Mouse (Mus musculus) layer of hippocampus, adult 6 months (tissue): ENCODE data around the gene Zbtb25. TPM values are rescaled to one million over a fixed set of nuclear protein-coding genes. Genes with fewer than 3 reads are reported as not detected.

Source experiments
- long read RNA-seq, 2 experiments: library from polyadenylated mRNA; unstranded; transcript quantifications; one replicate each; pipeline ENCODE4 v2.0.0; 2019 to 2020
- polyA plus RNA-seq: library from polyadenylated mRNA; unstranded; fragments of <200 nt; fragmentation: Nextera tagmentation; gene quantifications from 2 replicates; pipeline ENCODE4 v1.2.3, GENCODE M21; 2021

Zbtb25 gene
- 10.0 and 11.4 TPM in 2 replicates for polyA plus RNA-seq
- long read RNA-seq, experiment 1, transcript Zbtb25-201 (3 exons, 1,681 nt): major isoform, 8 of 20 reads
- long read RNA-seq, experiment 1, partial matches to known transcripts: 1 of 20 reads
- long read RNA-seq, experiment 1, other reads (novel, unspliced or antisense): 8 of 20 reads
- long read RNA-seq, experiment 2, transcript Zbtb25-204 (3 exons, 1,672 nt): major isoform, 11 of 41 reads
- long read RNA-seq, experiment 2, partial matches to known transcripts: 1 of 41 reads
- long read RNA-seq, experiment 2, other reads (novel, unspliced or antisense): 27 of 41 reads

DNA sequence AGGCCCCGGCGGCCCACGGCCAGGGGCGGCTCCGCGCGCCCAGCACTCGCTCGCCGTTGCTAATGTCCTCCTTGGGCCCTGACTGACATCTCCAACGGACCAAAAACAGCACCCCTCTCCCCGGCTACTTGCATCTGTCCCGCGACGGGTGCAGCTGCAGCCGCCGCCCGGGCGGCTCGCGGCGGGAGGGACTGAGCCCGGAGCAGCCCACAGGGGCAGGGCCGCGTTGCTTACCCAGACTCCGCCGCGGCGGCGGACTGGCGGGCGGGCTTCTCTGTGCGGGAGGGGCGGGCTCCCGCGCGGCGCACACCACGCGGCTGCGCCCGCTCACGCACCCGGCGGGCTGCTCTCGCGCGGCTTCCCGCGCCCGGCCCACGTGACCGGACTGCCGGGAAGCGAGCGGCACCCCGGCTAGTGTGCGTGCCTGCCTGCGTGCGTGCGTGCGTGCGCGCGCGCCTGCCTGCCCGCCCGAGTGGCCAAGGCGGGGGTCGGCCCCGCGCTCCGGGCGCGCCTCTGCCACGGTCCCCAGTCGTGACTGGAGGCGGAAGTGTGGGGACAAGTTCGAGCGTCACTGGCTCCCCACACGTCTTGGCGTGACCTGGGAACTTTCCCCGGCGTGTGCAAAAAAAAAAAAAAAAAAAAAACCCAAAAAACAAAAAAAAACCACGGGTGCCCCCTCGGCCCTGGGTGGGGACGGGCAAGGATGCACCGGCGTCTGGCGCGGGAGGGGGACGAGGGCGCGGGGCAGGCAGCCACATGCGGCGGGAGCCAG is at the start of gene Zbtb25:
Zbtb25 (minus strand) TSS at position 397 of the 772 bp plus-strand sequence.

GRCm38 (mm10) chr12:76417433-76417854 is 48.0 kb upstream of the Zbtb25 start, which contains the start of gene Ppp1r36:
TSS of gene Ppp1r36 (plus strand) at chr12:76417538.

DNA sequence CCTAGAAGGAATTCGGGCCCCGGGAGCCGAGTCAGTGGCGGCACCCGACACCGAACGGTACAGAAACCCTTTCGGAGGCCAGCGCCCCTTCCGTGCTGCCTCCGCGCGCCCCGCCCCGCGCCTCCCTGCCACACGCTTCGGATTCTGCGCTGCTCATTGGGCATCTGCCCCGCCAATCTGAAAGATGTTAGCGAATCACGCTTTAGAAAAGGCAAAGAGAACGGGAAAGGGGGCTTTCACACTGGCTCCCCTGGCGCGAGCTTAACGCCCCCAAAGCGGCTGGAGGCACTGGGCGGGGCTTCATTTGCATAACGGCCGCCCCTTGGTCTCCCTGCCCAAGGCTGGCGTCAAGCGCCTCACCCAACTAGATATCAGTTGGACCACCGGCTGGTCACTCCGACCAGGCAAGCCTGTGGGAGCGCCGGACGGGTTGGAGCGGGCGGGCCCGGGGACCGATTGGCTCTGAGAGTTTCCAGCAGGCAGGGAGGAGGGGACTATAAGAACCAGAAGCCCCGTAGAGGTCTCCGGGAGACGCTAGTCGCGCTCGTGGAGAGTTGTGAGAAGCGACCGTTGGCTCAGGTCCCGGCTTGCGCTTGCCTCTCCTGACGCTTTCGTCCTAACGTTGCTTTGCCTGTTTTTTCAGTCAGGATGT is 34.6 kb upstream of the Zbtb25 start, which contains the start of gene Hspa2:
Hspa2 (plus strand) TSS at position 291 of the 652 bp plus-strand sequence.

DNA sequence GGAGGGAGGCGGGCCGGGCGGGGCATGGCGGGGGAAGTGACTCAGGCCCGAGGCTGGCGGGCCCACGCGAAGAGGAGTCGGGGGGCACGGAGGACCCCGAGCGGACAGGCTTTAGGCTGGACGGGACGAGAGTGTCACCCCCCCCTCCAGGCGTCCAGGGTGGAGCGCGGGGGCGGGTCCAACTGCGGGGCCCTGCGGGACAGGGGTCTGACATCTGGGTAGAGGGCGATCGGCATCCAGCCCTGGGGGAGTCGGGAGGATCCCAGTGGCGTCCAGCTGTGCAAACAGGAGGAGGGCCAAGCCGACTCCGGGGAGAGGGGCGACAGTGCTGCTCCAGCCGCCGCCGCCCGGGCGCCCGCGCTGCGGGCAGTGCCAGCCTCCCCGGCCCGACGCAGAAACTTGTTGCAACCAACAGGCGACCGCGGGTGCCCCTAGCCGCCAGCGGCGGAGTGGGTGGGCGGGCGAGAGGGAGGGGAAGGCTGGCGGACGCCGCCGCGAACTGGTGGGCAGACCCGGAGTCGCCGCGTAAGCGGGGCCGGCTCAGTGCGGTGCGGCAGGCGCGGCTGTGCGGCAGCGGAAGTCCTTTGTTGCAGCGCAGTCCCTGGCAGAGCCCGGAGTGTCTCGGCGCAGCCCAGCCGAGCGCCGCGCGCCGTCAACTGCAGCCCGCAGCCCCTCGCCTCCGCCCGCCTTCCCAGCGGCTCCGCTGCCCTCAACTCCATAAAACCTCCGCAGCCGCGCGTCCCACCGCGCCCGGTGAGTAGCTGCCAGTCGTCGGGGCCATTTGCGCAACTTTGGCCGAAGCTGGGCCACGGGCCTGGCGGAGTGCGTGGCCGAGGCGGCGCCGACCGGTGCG is 802 bp upstream of the Zbtb25 start, which contains the start of gene Zbtb1:
Zbtb1 (plus strand) TSS at position 289 of the 853 bp plus-strand sequence.

GRCm38 (mm10) chr12:76324679-76325431 is 44.5 kb downstream of the Zbtb25 start, which contains the start of gene Akap5:
TSS of gene Akap5 (plus strand) at chr12:76324891.

Other genes with a start within 250 kb of the Zbtb25 start
- 0.08 and 0.18 TPM in 2 replicates for gene Esr2, start 192.3 kb downstream of the Zbtb25 start, polyA plus RNA-seq
- not detected in 2 replicates for gene Tex21, start 122.9 kb downstream of the Zbtb25 start, polyA plus RNA-seq
- 28.0 and 32.4 TPM in 2 replicates for gene Mthfd1, start 114.3 kb downstream of the Zbtb25 start, polyA plus RNA-seq
- 14.5 and 20.9 TPM in 2 replicates for gene Akap5, start 44.7 kb downstream of the Zbtb25 start, polyA plus RNA-seq
- gene Zbtb1, start 664 bp upstream of the Zbtb25 start, polyA plus RNA-seq: 2.1 and 2.3 TPM in 2 replicates
- gene Hspa2, start 34.6 kb upstream of the Zbtb25 start, polyA plus RNA-seq: 117 and 119 TPM in 2 replicates
- 3.1 and 5.1 TPM in 2 replicates for gene Ppp1r36, start 47.9 kb upstream of the Zbtb25 start, polyA plus RNA-seq
- gene Plekhg3, start 161.3 kb upstream of the Zbtb25 start, polyA plus RNA-seq: 3.9 and 4.6 TPM in 2 replicates